Mouse (Mus musculus) lung, adult 2 months (tissue): ENCODE measurements around the gene Lingo2. TPM values are rescaled to one million over a fixed set of nuclear protein-coding genes. Genes with fewer than 3 reads are reported as not detected.

ENCODE experiments used
- DNase-seq: peaks from one replicate; pipeline ENCODE4 v3.0.0; 2022
- H3K4me1 ChIP-seq: fragments of 200-500 bp; 2 replicates; pipeline ENCODE4 v1.6.1; 2011; ENCODE audit warnings: low read length; ENCODE audit not compliant: control insufficient read depth, insufficient read depth
- H3K4me3 ChIP-seq: fragments of 200-500 bp; replicated peaks from 2 replicates; pipeline ENCODE3; 2011; ENCODE audit warnings: low read depth, mild to moderate bottlenecking, control low read depth, low read length; ENCODE audit errors: extremely low read depth
- CTCF ChIP-seq: fragments of 200-500 bp; IDR thresholded peaks from 2 replicates; pipeline ENCODE4 v1.5.1; 2011; ENCODE audit warnings: mild to moderate bottlenecking, low read length, control low read depth; ENCODE audit not compliant: insufficient read depth
- POLR2A ChIP-seq: fragments of 200-500 bp; IDR thresholded peaks from 2 replicates; pipeline ENCODE4 v1.6.1; 2011; ENCODE audit warnings: low read depth, mild to moderate bottlenecking, control low read depth, low read length, borderline replicate concordance; ENCODE audit errors: extremely low read depth
- WGBS: fragments of 180-500 bp; shearing (Covaris S2); methylation state at CpG from one replicate; pipeline ENCODE4 v1.1.7; 2018; 5-methylcytosine and 5-hydroxymethylcytosine counted together
- polyA plus RNA-seq: library from polyadenylated mRNA; depleted of rRNA; stranded (reverse); fragments of >200 nt; gene quantifications from 2 replicates; pipeline ENCODE4 v1.2.3, GENCODE M21; 2012

Gene Lingo2
- polyA plus RNA-seq, 1 experiment = not detected

DNA sequence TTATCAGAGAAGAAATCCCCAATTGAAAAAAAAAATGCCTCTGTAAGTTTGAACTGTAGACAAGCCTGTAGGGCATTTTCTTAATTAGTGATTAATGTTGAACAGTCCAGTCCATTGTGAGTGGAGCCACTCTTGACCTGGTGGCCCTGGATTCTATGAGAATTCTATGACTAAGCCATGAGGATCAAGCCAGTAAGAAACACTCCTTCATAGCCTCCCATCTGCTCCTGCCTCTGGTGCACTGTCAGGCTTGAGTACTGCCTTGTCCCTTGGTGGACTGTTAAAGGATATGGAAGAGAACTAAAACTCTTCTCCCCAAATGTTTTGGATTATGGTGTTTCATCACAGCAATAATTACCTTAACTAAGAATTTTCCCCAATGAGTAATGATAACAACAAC is 126.6 kb downstream of the Lingo2 start:
- Histone ChIP-seq H3K4me3 (no peak overlapping the region), H3K4me1 (no peaks in the 10 kb centered on the region)
- DNase-seq = no peak
- TF ChIP-seq CTCF = no peak

- TF ChIP-seq POLR2A (no peak), CTCF (no peak)
- Histone ChIP-seq H3K4me1 (no peaks in the 10 kb centered on the region), H3K4me3 (no peak overlapping the region)
- DNase-seq = no peak
Observed at GRCm38 (mm10) chr4:36821914-36822313, 129.6 kb downstream of the Lingo2 start.

- no peaks in the 10 kb centered on the region for H3K4me1 ChIP-seq
- 71% methylated on average over 4 of the region's 4 CpGs for WGBS
- DNase-seq = no peak
- no peak overlapping the region for H3K4me3 ChIP-seq
- TF ChIP-seq CTCF (no peak), POLR2A (no peak)
Observed at GRCm38 (mm10) chr4:36775088-36775487, 176.5 kb downstream of the Lingo2 start.

DNA sequence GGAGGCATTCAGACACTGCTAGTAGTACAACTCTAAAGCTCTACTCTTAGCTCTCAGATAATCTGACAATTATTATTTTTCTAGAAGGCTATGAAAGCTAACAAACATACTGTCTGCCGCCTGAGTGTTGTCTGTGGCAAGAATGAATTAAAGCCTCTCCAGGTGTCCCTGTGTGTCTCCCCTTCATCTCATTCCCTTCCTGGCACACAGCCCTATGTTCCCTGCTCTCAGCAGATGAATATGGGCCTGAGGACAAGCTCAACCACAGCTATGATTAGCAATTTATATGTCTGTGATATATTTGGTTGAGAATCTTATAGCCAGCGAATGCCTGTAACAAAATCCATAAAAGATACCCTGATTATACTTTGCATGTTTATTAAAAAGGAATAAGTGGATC is 220.9 kb downstream of the Lingo2 start:
- no peak for DNase-seq
- 63% methylated on average over 2 of the region's 2 CpGs for WGBS
- TF ChIP-seq CTCF (no peak), POLR2A (no peak)
- Histone ChIP-seq H3K4me1 (no peaks in the 10 kb centered on the region), H3K4me3 (no peak overlapping the region)

DNA sequence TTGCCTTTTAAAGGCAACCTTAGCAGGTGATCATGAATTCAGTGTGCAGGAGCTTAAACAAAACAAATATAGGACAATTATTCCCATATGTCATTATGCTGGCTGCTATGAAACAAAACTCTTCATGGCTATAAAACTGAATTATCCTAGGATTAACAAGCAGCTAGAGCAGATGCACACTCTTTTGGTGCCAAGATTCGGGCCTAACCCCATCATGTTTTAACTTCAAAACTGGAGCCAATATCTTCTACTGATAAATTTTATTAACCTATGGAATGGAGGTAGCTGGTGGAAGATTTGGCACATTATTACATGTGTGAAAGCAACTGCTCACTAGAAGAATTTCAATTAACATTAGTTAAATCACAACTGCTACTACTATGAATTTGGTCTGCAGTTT is 235.1 kb downstream of the Lingo2 start:
- Histone ChIP-seq H3K4me3 (no peak overlapping the region), H3K4me1 (no peaks in the 10 kb centered on the region)
- TF ChIP-seq CTCF (no peak), POLR2A (no peak)
- 62% methylated on average over 1 of the region's 1 CpGs for WGBS
- DNase-seq = no peak

DNA sequence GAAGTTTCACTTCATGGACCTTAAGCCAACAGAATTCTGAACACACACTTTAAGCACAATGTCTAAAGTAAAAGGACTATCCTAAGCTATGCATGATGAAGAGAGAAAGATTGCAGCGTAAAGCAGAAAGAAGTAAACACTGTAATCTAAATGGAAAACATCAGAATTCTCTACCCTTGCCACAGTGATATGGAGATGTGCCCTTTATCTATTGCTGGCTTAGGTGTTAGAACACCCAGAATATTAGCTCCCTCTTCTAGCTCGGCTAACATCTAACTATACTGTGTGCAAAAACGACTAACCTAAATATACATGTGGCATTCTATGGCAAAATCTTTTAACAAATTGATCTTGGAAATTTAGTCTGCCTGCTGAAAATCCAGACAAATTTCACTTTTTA is 252.7 kb downstream of the Lingo2 start:
- DNase-seq = no peak
- Histone ChIP-seq H3K4me3 (no peak overlapping the region), H3K4me1 (no peaks in the 10 kb centered on the region)
- 62% methylated on average over 3 of the region's 3 CpGs for WGBS
- TF ChIP-seq POLR2A (no peak), CTCF (no peak)

DNA sequence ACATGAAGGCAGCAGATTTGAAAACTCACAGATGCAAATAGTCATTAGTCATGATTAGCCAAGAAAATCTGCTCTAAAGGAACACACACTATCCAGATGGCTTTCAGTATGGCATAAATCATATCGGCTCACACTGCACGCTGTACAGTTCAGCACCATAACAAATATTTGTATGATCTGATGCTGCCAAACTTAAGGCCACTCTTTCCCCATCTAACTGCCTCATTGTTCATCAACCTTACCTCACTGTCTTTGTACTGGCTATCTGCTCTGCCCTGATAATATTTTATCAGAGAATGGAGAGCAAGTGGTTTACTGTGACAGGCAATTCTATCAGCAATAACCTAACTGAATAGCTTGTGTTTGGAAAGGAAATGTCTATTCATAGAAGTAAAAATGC is 254.7 kb downstream of the Lingo2 start:
- no peak for TF ChIP-seq POLR2A
- no peak for TF ChIP-seq CTCF
- DNase-seq = no peak
- Histone ChIP-seq H3K4me1 (no peaks in the 10 kb centered on the region), H3K4me3 (no peak overlapping the region)
- WGBS = 74% methylated on average over 2 of the region's 2 CpGs

DNA sequence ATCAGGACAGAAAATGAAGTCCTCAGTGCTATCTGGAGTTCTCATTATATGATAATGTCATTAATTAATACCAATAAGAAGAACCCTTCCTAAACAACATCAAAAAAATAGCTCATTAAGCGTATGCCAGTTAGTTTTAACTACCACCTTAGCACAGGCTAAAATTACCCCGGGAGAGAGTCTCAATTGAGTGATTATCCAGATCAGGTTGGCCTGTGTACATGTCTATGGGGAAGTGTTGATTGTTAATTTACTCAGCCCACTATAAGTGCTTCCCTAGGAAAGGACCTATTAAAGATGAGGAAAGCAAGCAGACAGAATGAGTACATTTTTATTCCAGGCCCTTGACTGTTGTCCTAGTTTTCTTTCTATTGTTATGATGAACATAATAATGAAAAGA is 291.6 kb downstream of the Lingo2 start:
- TF ChIP-seq POLR2A (no peak), CTCF (no peak)
- DNase-seq = no peak
- Histone ChIP-seq H3K4me3 (no peak overlapping the region), H3K4me1 (no peaks in the 10 kb centered on the region)
- WGBS = 73% methylated on average over 2 of the region's 2 CpGs

DNA sequence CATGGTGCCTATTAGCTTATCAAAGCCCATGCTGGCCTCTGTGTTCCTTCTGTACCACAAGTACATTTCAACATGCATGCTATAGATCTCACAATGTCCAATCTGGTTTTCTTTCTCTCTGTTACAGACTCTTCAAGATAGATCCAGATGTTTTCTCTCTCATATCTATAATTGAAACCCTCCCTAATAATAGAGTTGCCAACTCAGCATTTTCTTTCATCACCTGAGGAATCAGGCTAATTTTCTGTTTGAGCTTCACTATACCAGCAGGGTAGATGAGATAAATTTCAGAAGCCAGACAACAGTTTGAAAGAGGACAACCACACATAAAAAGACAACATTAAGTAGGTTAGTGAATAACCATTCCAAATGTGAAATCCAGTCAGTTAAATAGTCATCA is 303.8 kb downstream of the Lingo2 start:
- no peak overlapping the region for H3K4me3 ChIP-seq
- DNase-seq = no peak
- H3K4me1 ChIP-seq = no peaks in the 10 kb centered on the region
- TF ChIP-seq CTCF (no peak), POLR2A (no peak)

- Histone ChIP-seq H3K4me1 (no peaks in the 10 kb centered on the region), H3K4me3 (no peak overlapping the region)
- DNase-seq = no peak
- TF ChIP-seq POLR2A (no peak), CTCF (no peak)
- WGBS = 70% methylated on average over 2 of the region's 2 CpGs
Observed at GRCm38 (mm10) chr4:36635666-36636065, 315.9 kb downstream of the Lingo2 start.

DNA sequence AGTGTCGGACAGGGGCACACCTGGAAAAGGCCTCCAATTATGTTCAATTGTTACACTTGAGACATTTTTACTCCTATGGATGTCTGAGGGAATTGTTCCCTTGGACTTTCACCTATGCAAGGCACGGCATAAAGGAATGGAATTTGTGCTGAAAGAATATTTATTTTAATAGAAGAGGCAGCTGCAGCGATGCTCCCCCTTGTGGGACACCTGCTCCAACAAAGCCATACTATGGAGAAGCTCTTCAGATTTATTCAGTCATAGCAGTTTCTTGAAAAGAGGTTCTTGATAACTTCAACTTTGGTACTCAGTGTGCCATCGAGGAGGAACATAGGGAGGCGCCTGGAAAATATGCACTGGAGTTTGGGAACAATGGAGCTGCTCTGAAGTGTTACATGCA is 374.7 kb downstream of the Lingo2 start:
- Histone ChIP-seq H3K4me3 (no peak overlapping the region), H3K4me1 (no peaks in the 10 kb centered on the region)
- no peak for DNase-seq
- TF ChIP-seq POLR2A = no peak
- TF ChIP-seq CTCF = no peak
- 56% methylated on average over 5 of the region's 5 CpGs for WGBS
